Mouse (Mus musculus): Measurements from ENCODE around the gene Zfyve19.

DNA sequence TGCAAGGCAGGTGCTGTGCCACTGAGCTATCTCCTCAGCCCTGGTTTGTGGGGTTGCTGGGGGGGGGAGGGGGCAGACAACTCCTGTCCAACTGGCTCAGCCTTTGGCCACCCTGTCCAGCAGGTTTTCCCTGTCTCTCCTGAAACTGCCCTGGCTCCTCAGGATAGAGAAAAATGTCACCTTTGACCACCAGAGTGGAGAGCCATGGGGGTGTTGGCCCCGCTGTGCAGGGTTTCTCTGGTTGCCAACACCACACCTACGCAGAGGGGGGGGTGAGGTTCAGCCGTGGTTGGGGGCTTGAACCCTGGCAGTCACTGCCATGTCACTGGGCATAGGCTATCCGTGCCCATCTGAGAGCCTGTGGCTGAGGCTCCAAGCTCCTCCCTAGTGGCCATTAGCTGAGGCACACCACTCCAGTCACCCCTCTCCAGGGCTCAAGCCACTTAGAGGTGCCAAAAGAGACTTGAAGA is 41.2 kb downstream of the Zfyve19 start:
- no peak for TF ChIP-seq USF1 (IDR thresholded peaks at IDR 0.05; ENCODE audit: low read depth)
- no peak for TF ChIP-seq POLR2A (IDR thresholded peaks at IDR 0.05; ENCODE audit: insufficient read length, low read depth)
- no peak for TF ChIP-seq POLR2AphosphoS2 (IDR thresholded peaks at IDR 0.05; ENCODE audit: insufficient read length, low read depth)
- TF ChIP-seq MYOG (IDR thresholded peaks at IDR 0.05; ENCODE audit: control insufficient read depth in 1 of 3, insufficient read depth in 1 of 3, insufficient read length in 2 of 3, low read depth in 2 of 3) = no peak
- no peak for TF ChIP-seq TCF3 (IDR thresholded peaks at IDR 0.05; ENCODE audit: insufficient read length, low read depth)
- TF ChIP-seq TCF12 (IDR thresholded peaks at IDR 0.05; ENCODE audit: insufficient read depth, poor library complexity, severe bottlenecking) = no peak

All from myocyte (in vitro differentiated cells).